Comparison of ENCODE assay signal across 22 mouse cellular contexts in genomic region chr13:64402951-64403460, GRCm38 (mm10). TPM values are rescaled to one million over a fixed set of nuclear protein-coding genes. Genes with fewer than 3 reads are reported as not detected.
DNase-seq lines count a peak whose midpoint lies in the region; ATAC-seq and TF ChIP-seq lines count a peak whose summit lies in the region.
"Had no signal": no experiment of that assay in that cellular context is flagged by ENCODE, and none has a peak within 500 bp of the region (broad histone marks: within the 10 kb centered on the region; RNA-seq: fewer than 3 reads in every experiment).

No protein-coding gene starts in this region.

- no peak for ATAC-seq in liver, embryonic 11.5 days (replicated peaks; ENCODE audit: low FRiP score)
- ATAC-seq in liver, postnatal 0 days = no peak
- ATAC-seq: forebrain, embryonic 13.5 days; hindbrain, embryonic 16.5 days; intestine, embryonic 15.5 days; midbrain, embryonic 13.5 days had no signal

- no peaks in the 10 kb centered on the region; the same call in 1 of the 2 replicates for H3K4me1 ChIP-seq in heart, embryonic 10.5 days
- H3K4me1 ChIP-seq in bone marrow macrophage, adult 2 months (ENCODE audit: control insufficient read depth, insufficient read depth, low read length) = peaks cover 68% of the 10 kb centered on the region
- peaks cover 21% of the 10 kb centered on the region for H3K4me1 ChIP-seq in liver, embryonic 11.5 days (replicated peaks; ENCODE audit: control insufficient read depth, insufficient read depth, low read length)
- H3K4me1 ChIP-seq in liver, postnatal 0 days (ENCODE audit: insufficient read depth) = peaks cover 28% of the 10 kb centered on the region
- H3K4me1 ChIP-seq: forebrain, embryonic 13.5 days; intestine, embryonic 15.5 days; midbrain, embryonic 13.5 days had no signal

- no peak overlapping the region for H3K27ac ChIP-seq in heart, embryonic 10.5 days
- H3K27ac ChIP-seq in bone marrow macrophage, adult 2 months (ENCODE audit: insufficient read depth, low read depth, low read length) = peak overlapping the region; percentile 89
- peak overlapping the region; percentile 21 for H3K27ac ChIP-seq in liver, embryonic 11.5 days (ENCODE audit: low read depth, low read length)
- H3K27ac ChIP-seq in liver, postnatal 0 days (ENCODE audit: low read depth) = peak overlapping the region; percentile 94
- H3K27ac ChIP-seq: forebrain, embryonic 13.5 days; hindbrain, embryonic 10.5 days; intestine, embryonic 15.5 days; limb, embryonic 10.5 days; midbrain, embryonic 13.5 days had no signal

- TF ChIP-seq EP300 in liver, postnatal 0 days (IDR thresholded peaks at IDR 0.05; ENCODE audit: low read depth) = no peak

- no peaks in the 10 kb centered on the region for H3K9me3 ChIP-seq in heart, embryonic 10.5 days
- H3K9me3 ChIP-seq in liver, embryonic 11.5 days (ENCODE audit: control insufficient read depth, low read length) = no peaks in the 10 kb centered on the region
- no peaks in the 10 kb centered on the region for H3K9me3 ChIP-seq in liver, postnatal 0 days (ENCODE audit: low read length)
- H3K9me3 ChIP-seq: forebrain, embryonic 13.5 days; hindbrain, embryonic 10.5 days; intestine, embryonic 15.5 days; limb, embryonic 10.5 days; midbrain, embryonic 13.5 days had no signal

- H3K4me3 ChIP-seq in heart, embryonic 10.5 days = no peak overlapping the region
- H3K4me3 ChIP-seq in bone marrow macrophage, adult 2 months (ENCODE audit: insufficient read depth, low read length) = no peak overlapping the region
- H3K4me3 ChIP-seq in liver, embryonic 11.5 days (ENCODE audit: low read depth, low read length) = no peak overlapping the region
- no peak overlapping the region for H3K4me3 ChIP-seq in liver, postnatal 0 days (ENCODE audit: low read depth, low read length)
- H3K4me3 ChIP-seq: forebrain, embryonic 13.5 days; hindbrain, embryonic 10.5 days; intestine, embryonic 15.5 days; limb, embryonic 10.5 days; midbrain, embryonic 13.5 days had no signal

- no peak for TF ChIP-seq CTCF in bone marrow macrophage, adult 2 months (IDR thresholded peaks at IDR 0.05; ENCODE audit: low read depth, low read length)
- no peak for TF ChIP-seq CTCF in liver, postnatal 0 days (IDR thresholded peaks at IDR 0.05; ENCODE audit: low read depth)

- no peaks in the 10 kb centered on the region for H3K36me3 ChIP-seq in heart, embryonic 10.5 days
- no peaks in the 10 kb centered on the region for H3K36me3 ChIP-seq in liver, embryonic 11.5 days (ENCODE audit: control insufficient read depth, insufficient read depth, low read length)
- no peaks in the 10 kb centered on the region for H3K36me3 ChIP-seq in liver, postnatal 0 days (replicated peaks; ENCODE audit: insufficient read depth, low read length)
- H3K36me3 ChIP-seq: hindbrain, embryonic 10.5 days; intestine, embryonic 15.5 days; limb, embryonic 10.5 days; midbrain, embryonic 13.5 days had no signal

- no peaks in the 10 kb centered on the region for H3K27me3 ChIP-seq in heart, embryonic 10.5 days (ENCODE audit: insufficient read depth, poor library complexity, severe bottlenecking)
- no peaks in the 10 kb centered on the region for H3K27me3 ChIP-seq in liver, embryonic 11.5 days (replicated peaks; ENCODE audit: control insufficient read depth, insufficient read depth, low read length)
- no peaks in the 10 kb centered on the region for H3K27me3 ChIP-seq in liver, postnatal 0 days (ENCODE audit: insufficient read depth, low read length)
- H3K27me3 ChIP-seq: forebrain, embryonic 13.5 days; intestine, embryonic 15.5 days; midbrain, embryonic 13.5 days had no signal

- WGBS in heart, embryonic 10.5 days = 83% methylated on average over 8 of the region's 8 CpGs
- 72% methylated on average over 8 of the region's 8 CpGs for WGBS in liver, embryonic 11.5 days
- WGBS in liver, postnatal 0 days (ENCODE audit: insufficient replicate concordance) = 77% methylated on average over 8 of the region's 8 CpGs

- peak overlapping the region; percentile 24 for H3K4me2 ChIP-seq in liver, embryonic 11.5 days
- 0 out of 2 replicates have a peak overlapping the region, but pooled peaks have one; percentile 38 for H3K4me2 ChIP-seq in liver, postnatal 0 days (ENCODE audit: low read depth, low read length)
- H3K4me2 ChIP-seq: forebrain, embryonic 13.5 days; intestine, embryonic 15.5 days; midbrain, embryonic 13.5 days had no signal

- TF ChIP-seq POLR2A in bone marrow macrophage, adult 2 months (IDR thresholded peaks at IDR 0.05; ENCODE audit: borderline replicate concordance, low read depth, low read length) = no peak

- peak; percentile 35 for DNase-seq in heart, adult 11 months
- no peak for DNase-seq in heart, embryonic 10.5 days (ENCODE audit: low spot score)
- no peak for DNase-seq in liver, embryonic 11.5 days (ENCODE audit: low spot score)
- DNase-seq in liver, postnatal 0 days = no peak
- DNase-seq in right cerebral cortex, postnatal 10 days (ENCODE audit: low spot score in 2 of 2) = no peak
- DNase-seq in spleen, postnatal 14 days (ENCODE audit: low spot score in 2 of 2) = no peak
- DNase-seq: adrenal gland, postnatal 25 days; cerebellum, adult 11-12 months; cerebellum, postnatal 10 days; kidney, adult 8-10 months; kidney, postnatal 10 days; lung, adult 18-20 months; lung, postnatal 14 days; right cerebral cortex, postnatal 25 days; thymus, postnatal 25 days had no signal

- H3K9ac ChIP-seq in liver, embryonic 11.5 days (ENCODE audit: low read depth, low read length) = no peak overlapping the region
- no peak overlapping the region for H3K9ac ChIP-seq in liver, postnatal 0 days (replicated peaks)
- H3K9ac ChIP-seq: forebrain, embryonic 13.5 days; intestine, embryonic 15.5 days; midbrain, embryonic 13.5 days had no signal

RNA-seq across cellular contexts. Expression of gene Cdk20, which starts 29.1 kb away (rescaled TPM):
- polyA plus RNA-seq in heart, embryonic 10.5 days (2016; fragmentation: Nextera tagmentation; extraction: Ambion mirVana) = 4.1 and 6.2 TPM in 2 replicates
- 46.3 and 47.8 TPM in 2 replicates for polyA plus RNA-seq in bone marrow macrophage, adult 2 months (2012; ENCODE audit: insufficient read depth, insufficient read length, missing spikeins)
- polyA plus RNA-seq in liver, embryonic 11.5 days (2014; fragmentation: Nextera tagmentation; extraction: Ambion mirVana) = 6.4 and 7.9 TPM in 2 replicates
- 4.5 and 4.8 TPM in 2 replicates for polyA plus RNA-seq in liver, postnatal 0 days (2015; fragmentation: Nextera tagmentation; extraction: Ambion mirVana)

RNA-seq across cellular contexts. Expression of gene Ctsl, which starts 32.3 kb away (rescaled TPM):
- polyA plus RNA-seq in heart, embryonic 10.5 days (2016; fragmentation: Nextera tagmentation; extraction: Ambion mirVana) = 240 and 241 TPM in 2 replicates
- 1,731 and 1,752 TPM in 2 replicates for polyA plus RNA-seq in bone marrow macrophage, adult 2 months (2012; ENCODE audit: insufficient read depth, insufficient read length, missing spikeins)
- 160 and 164 TPM in 2 replicates for polyA plus RNA-seq in liver, embryonic 11.5 days (2014; fragmentation: Nextera tagmentation; extraction: Ambion mirVana)
- 1,130 and 1,294 TPM in 2 replicates for polyA plus RNA-seq in liver, postnatal 0 days (2015; fragmentation: Nextera tagmentation; extraction: Ambion mirVana)
